Mouse (Mus musculus): ENCODE data around the gene Tuft1. TPM values are rescaled to one million over a fixed set of nuclear protein-coding genes. Genes with fewer than 3 reads are reported as not detected.
"Not testable (repeated sequence)": the region's sequence is repeated elsewhere in the genome, so short reads cannot be mapped to it uniquely, and the experiment has no call there.

Tuft1 gene
- polyA plus RNA-seq, 1 experiment: not detected

DNA sequence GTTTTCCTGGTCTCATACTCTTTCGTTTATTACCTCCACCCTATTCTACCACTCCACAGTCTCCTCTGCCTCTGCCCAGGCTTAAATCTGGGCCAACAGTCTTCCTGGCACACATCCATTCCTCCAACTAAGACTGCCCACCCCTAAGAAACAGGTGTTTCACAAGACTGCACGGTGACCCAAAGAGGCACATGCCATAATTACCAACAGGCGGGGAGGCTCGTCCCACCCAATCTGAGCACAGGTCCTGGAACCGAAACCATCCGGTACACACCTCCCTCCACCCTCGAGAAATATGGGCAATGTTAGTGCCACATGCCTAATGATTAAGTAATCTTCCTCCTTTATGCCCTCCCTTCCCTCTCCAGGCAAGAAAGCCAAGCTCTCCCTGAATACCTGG is 8.3 kb downstream of the Tuft1 start:
- H3K27ac ChIP-seq (ENCODE audit: insufficient read depth, low read depth, low read length): no peak overlapping the region
- no peak for TF ChIP-seq CTCF (IDR thresholded peaks at IDR 0.05; ENCODE audit: insufficient read depth, low read depth, low read length)
- TF ChIP-seq POLR2A (IDR thresholded peaks at IDR 0.05; ENCODE audit: insufficient read depth, low read depth, low read length): no peak

DNA sequence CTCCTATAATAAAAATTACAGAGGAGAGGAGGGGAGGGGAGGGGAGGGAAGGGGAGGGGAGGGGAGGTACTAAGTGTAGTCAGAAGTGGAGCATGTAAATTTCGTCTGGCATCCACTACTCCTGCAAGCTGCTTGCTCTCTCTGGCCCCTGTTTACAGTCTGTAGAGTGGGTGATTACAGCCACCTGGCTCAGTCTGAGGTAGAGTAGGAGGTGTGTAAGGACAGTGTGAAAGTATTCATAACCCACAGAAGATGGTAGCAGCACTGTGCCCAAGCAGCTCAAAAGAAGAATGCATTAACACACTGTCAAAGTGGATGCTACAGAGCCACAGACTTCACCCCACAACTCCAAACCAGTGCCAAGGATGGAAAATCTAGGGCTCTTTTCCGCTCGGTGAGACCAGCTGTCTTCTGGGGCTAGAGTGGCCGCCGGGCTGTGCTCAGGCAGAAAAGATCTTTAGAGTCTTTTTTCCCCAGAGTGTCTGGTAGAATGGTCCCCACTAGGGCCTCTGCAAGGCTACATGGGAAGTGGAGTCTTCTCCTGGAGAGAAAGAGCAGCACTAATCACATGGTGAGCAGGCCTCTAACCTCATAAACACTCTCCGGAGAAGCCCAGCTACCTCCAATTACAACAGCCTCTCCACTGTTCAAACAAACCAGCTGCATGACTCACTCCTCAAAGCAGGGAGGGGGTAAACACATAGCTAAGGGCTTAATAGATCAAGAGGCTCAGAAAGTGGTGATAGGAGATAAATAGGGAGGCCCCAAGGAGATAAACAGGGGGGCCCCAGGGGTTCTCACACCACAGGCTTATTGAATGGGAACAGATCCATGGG is 9.7 kb downstream of the Tuft1 start:
- Histone ChIP-seq H3K4me1 (ENCODE audit: control insufficient read depth, insufficient read depth, low read length) (peaks cover 3% of the 10 kb centered on the region; the same call in 1 of the 2 replicates), H3K4me3 (ENCODE audit: insufficient read depth, low read depth, low read length) (no peak overlapping the region), H3K27ac (ENCODE audit: insufficient read depth, low read depth, low read length) (no peak overlapping the region)
- TF ChIP-seq POLR2A (IDR thresholded peaks at IDR 0.05; ENCODE audit: insufficient read depth, low read depth, low read length): no peak
- TF ChIP-seq CTCF (IDR thresholded peaks at IDR 0.05; ENCODE audit: insufficient read depth, low read depth, low read length): no peak
- WGBS: 27% methylated on average over 6 of the region's 6 CpGs

More for the DNA sequence above, 8.3 kb downstream of the Tuft1 start:
- 71% methylated on average over 7 of the region's 7 CpGs for WGBS
- Histone ChIP-seq H3K4me1 (ENCODE audit: control insufficient read depth, insufficient read depth, low read length) (peaks cover 3% of the 10 kb centered on the region; the same call in 1 of the 2 replicates), H3K4me3 (ENCODE audit: insufficient read depth, low read depth, low read length) (no peak overlapping the region)

GRCm38 (mm10) chr3:94642495-94643162 is 16.0 kb downstream of the Tuft1 start, which contains the start of gene Gm10972:
Gene Gm10972 (plus strand): TSS chr3:94643112.
- H3K4me1 ChIP-seq (ENCODE audit: control insufficient read depth, insufficient read depth, low read length); H3K4me3 ChIP-seq (ENCODE audit: insufficient read depth, low read depth, low read length); H3K27ac ChIP-seq (ENCODE audit: insufficient read depth, low read depth, low read length): not testable (repeated sequence)
- 90% methylated on average over 2 of the region's 2 CpGs for WGBS

- Histone ChIP-seq H3K4me1 (ENCODE audit: control insufficient read depth, insufficient read depth, low read length) (no peaks in the 10 kb centered on the region), H3K4me3 (ENCODE audit: insufficient read depth, low read depth, low read length) (no peak overlapping the region), H3K27ac (ENCODE audit: insufficient read depth, low read depth, low read length) (no peak overlapping the region)
- WGBS: 84% methylated on average over 3 of the region's 3 CpGs
- TF ChIP-seq POLR2A (IDR thresholded peaks at IDR 0.05; ENCODE audit: insufficient read depth, low read depth, low read length) (no peak), CTCF (IDR thresholded peaks at IDR 0.05; ENCODE audit: insufficient read depth, low read depth, low read length) (no peak)
Measured at GRCm38 (mm10) chr3:94629876-94630275, 28.8 kb downstream of the Tuft1 start.

GRCm38 (mm10) chr3:94628712-94629111 is 30.0 kb downstream of the Tuft1 start:
- TF ChIP-seq POLR2A (IDR thresholded peaks at IDR 0.05; ENCODE audit: insufficient read depth, low read depth, low read length) (no peak), CTCF (IDR thresholded peaks at IDR 0.05; ENCODE audit: insufficient read depth, low read depth, low read length) (no peak)
- no peak overlapping the region for H3K27ac ChIP-seq (ENCODE audit: insufficient read depth, low read depth, low read length)
- WGBS: 90% methylated on average over 5 of the region's 5 CpGs
- no peak overlapping the region for H3K4me3 ChIP-seq (ENCODE audit: insufficient read depth, low read depth, low read length)
- no peaks in the 10 kb centered on the region for H3K4me1 ChIP-seq (ENCODE audit: control insufficient read depth, insufficient read depth, low read length)

GRCm38 (mm10) chr3:94624281-94624680 is 34.4 kb downstream of the Tuft1 start:
- Histone ChIP-seq H3K27ac (ENCODE audit: insufficient read depth, low read depth, low read length) (no peak overlapping the region), H3K4me1 (ENCODE audit: control insufficient read depth, insufficient read depth, low read length) (no peaks in the 10 kb centered on the region), H3K4me3 (ENCODE audit: insufficient read depth, low read depth, low read length) (no peak overlapping the region)
- 95% methylated on average over 4 of the region's 4 CpGs for WGBS
- TF ChIP-seq POLR2A (IDR thresholded peaks at IDR 0.05; ENCODE audit: insufficient read depth, low read depth, low read length): no peak
- TF ChIP-seq CTCF (IDR thresholded peaks at IDR 0.05; ENCODE audit: insufficient read depth, low read depth, low read length): no peak

DNA sequence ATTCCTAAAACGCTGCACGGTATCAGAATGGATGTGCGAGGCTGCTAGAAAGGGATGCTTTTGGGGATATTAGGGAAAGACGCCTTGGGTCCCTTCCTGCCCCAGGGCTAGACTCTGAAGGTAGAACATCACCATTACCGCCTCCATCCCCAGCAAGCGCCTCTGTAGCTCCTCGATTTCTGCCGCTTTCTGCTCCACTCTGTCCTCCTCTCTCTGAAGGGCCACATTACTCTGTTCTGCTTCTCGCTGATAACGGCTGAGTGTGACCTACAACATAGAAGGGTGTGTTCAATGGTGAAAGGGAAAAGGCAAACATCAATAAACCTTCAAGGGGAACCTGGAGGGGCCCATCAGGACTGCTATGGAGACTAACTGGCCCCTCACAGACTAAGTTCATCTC is 36.1 kb downstream of the Tuft1 start:
- TF ChIP-seq POLR2A (IDR thresholded peaks at IDR 0.05; ENCODE audit: insufficient read depth, low read depth, low read length) (no peak), CTCF (IDR thresholded peaks at IDR 0.05; ENCODE audit: insufficient read depth, low read depth, low read length) (no peak)
- H3K27ac ChIP-seq (ENCODE audit: insufficient read depth, low read depth, low read length): no peak overlapping the region
- no peaks in the 10 kb centered on the region for H3K4me1 ChIP-seq (ENCODE audit: control insufficient read depth, insufficient read depth, low read length)
- H3K4me3 ChIP-seq (ENCODE audit: insufficient read depth, low read depth, low read length): no peak overlapping the region
- WGBS: 95% methylated on average over 10 of the region's 10 CpGs

- no peaks in the 10 kb centered on the region for H3K4me1 ChIP-seq (ENCODE audit: control insufficient read depth, insufficient read depth, low read length)
- no peak overlapping the region for H3K27ac ChIP-seq (ENCODE audit: insufficient read depth, low read depth, low read length)
- WGBS: 84% methylated on average over 11 of the region's 11 CpGs
- TF ChIP-seq POLR2A (IDR thresholded peaks at IDR 0.05; ENCODE audit: insufficient read depth, low read depth, low read length) (no peak), CTCF (IDR thresholded peaks at IDR 0.05; ENCODE audit: insufficient read depth, low read depth, low read length) (no peak)
- no peak overlapping the region for H3K4me3 ChIP-seq (ENCODE audit: insufficient read depth, low read depth, low read length)
Measured at GRCm38 (mm10) chr3:94621740-94622507, 36.7 kb downstream of the Tuft1 start.

- peaks cover 2% of the 10 kb centered on the region; the same call in 1 of the 2 replicates for H3K4me1 ChIP-seq (ENCODE audit: control insufficient read depth, insufficient read depth, low read length)
- H3K4me3 ChIP-seq (ENCODE audit: insufficient read depth, low read depth, low read length): no peak overlapping the region
- WGBS: 45% methylated on average over 4 of the region's 4 CpGs
- no peak overlapping the region for H3K27ac ChIP-seq (ENCODE audit: insufficient read depth, low read depth, low read length)
- no peak for TF ChIP-seq CTCF (IDR thresholded peaks at IDR 0.05; ENCODE audit: insufficient read depth, low read depth, low read length)
Measured at GRCm38 (mm10) chr3:94616717-94617116, 42.0 kb downstream of the Tuft1 start.

Data from olfactory bulb, adult 2 months (tissue).